Mouse (Mus musculus): ENCODE results near the gene Tas2r135. TPM values are rescaled to one million over a fixed set of nuclear protein-coding genes. Genes with fewer than 3 reads are reported as not detected.

Gene Tas2r135
- total RNA-seq, 2 experiments from 2014 or later: not detected

- DNase-seq: no peak
Observed at GRCm38 (mm10) chr6:42434446-42434845, 29.2 kb downstream of the Tas2r135 start, which contains the start of gene Tas2r126. TSS of gene Tas2r126 (plus strand) at chr6:42434535.

- no peak for DNase-seq
Observed at GRCm38 (mm10) chr6:42435490-42435889, 30.3 kb downstream of the Tas2r135 start.

- DNase-seq: no peak
Observed at GRCm38 (mm10) chr6:42441395-42441794, 36.2 kb downstream of the Tas2r135 start.

- DNase-seq: no peak
Observed at GRCm38 (mm10) chr6:42444491-42444890, 39.3 kb downstream of the Tas2r135 start.

GRCm38 (mm10) chr6:42447381-42447780, 42.1 kb downstream of the Tas2r135 start:
- DNase-seq: no peak

Other genes with a start within 250 kb of the Tas2r135 start
- gene Tas2r144, start 190.1 kb upstream of the Tas2r135 start, total RNA-seq (2021): not detected
- gene Gstk1, start 159.5 kb upstream of the Tas2r135 start, total RNA-seq (2021): 10 to 100 TPM; 29.6 to 39.7 TPM
- gene Tmem139, start 143.5 kb upstream of the Tas2r135 start, total RNA-seq (2021): not detected
- 1 to 10 TPM; 5.0 to 5.1 TPM for gene Casp2, start 140.4 kb upstream of the Tas2r135 start, total RNA-seq (2021)
- 100 to 1,000 TPM; 105 to 116 TPM for gene Clcn1, start 118.7 kb upstream of the Tas2r135 start, total RNA-seq (2021)
- under 1 TPM; 0.41 to 0.54 TPM for gene Fam131b, start 80.8 kb upstream of the Tas2r135 start, total RNA-seq (2021)
- gene Zyx, start 55.8 kb upstream of the Tas2r135 start, total RNA-seq (2021): 10 to 100 TPM; 28.8 to 32.3 TPM
- gene Epha1, start 32.2 kb upstream of the Tas2r135 start, total RNA-seq (2021): under 1 TPM; 0.15 to 0.32 TPM
- not detected for gene Tas2r143, start 5.2 kb upstream of the Tas2r135 start, total RNA-seq (2021)
- not detected for gene Tas2r126, start 29.1 kb downstream of the Tas2r135 start, total RNA-seq (2021)
- not detected for gene Olfr458, start 59.8 kb downstream of the Tas2r135 start, total RNA-seq (2021)
- gene Olfr457, start 70.9 kb downstream of the Tas2r135 start, total RNA-seq (2021): not detected
- gene Olfr456, start 81.8 kb downstream of the Tas2r135 start, total RNA-seq (2021): not detected
- gene Olfr455, start 142.2 kb downstream of the Tas2r135 start, total RNA-seq (2021): not detected
- gene Tcaf3, start 192.3 kb downstream of the Tas2r135 start, total RNA-seq (2021): not detected
- 1 to 10 TPM; 2.4 to 4.3 TPM for gene Tcaf2, start 239.8 kb downstream of the Tas2r135 start, total RNA-seq (2021)